Comparison of ENCODE assay signal across 1 mouse cellular context in genomic region chr10:128232420-128232985, GRCm38 (mm10).
TF ChIP-seq lines count a peak whose summit lies in the region.

No protein-coding gene starts in this region.

TF ChIP-seq in C2C12, 6 proteins besides CTCF, POLR2A, EP300 and RAD21 (continued from another document):
- TF ChIP-seq MYOG (IDR thresholded peaks at IDR 0.05; ENCODE audit: control insufficient read depth, extremely low read depth, insufficient read length) (no peak), MAX (IDR thresholded peaks at IDR 0.05) (no peak)
